Mouse (Mus musculus): ENCODE data around the gene Cenpp. TPM values are rescaled to one million over a fixed set of nuclear protein-coding genes. Genes with fewer than 3 reads are reported as not detected.

The Cenpp gene
- polyA plus RNA-seq, 1 experiment from 2014 or later: 24.7 TPM

- H3K27me3 ChIP-seq (replicated peaks): no peaks in the 10 kb centered on the region
- ATAC-seq: peak; percentile 23; the same call in 1 of the 2 replicates
- no peaks in the 10 kb centered on the region for H3K9me3 ChIP-seq
- H3K4me3 ChIP-seq (replicated peaks): no peak overlapping the region
- H3K9ac ChIP-seq: no peak overlapping the region
- 0 out of 2 replicates have a peak, but pooled peaks cover 10% of the 10 kb centered on the region for H3K36me3 ChIP-seq
- H3K27ac ChIP-seq: no peak overlapping the region
- H3K4me1 ChIP-seq (replicated peaks): peaks cover 7% of the 10 kb centered on the region
- 59% methylated on average over 4 of the region's 4 CpGs for WGBS
- no peak overlapping the region for H3K4me2 ChIP-seq (replicated peaks)
Measured at GRCm38 (mm10) chr13:49430529-49430928, 222.1 kb downstream of the Cenpp start.

GRCm38 (mm10) chr13:49428042-49428675 is 224.4 kb downstream of the Cenpp start:
- 89% methylated on average over 1 of the region's 1 CpGs for WGBS
- Histone ChIP-seq H3K27ac (no peak overlapping the region), H3K4me2 (replicated peaks) (no peak overlapping the region), H3K9ac (no peak overlapping the region), H3K36me3 (0 out of 2 replicates have a peak, but pooled peaks cover 6% of the 10 kb centered on the region), H3K9me3 (no peaks in the 10 kb centered on the region), H3K27me3 (replicated peaks) (no peaks in the 10 kb centered on the region), H3K4me3 (replicated peaks) (no peak overlapping the region), H3K4me1 (replicated peaks) (peaks cover 7% of the 10 kb centered on the region)
- ATAC-seq: no peak

GRCm38 (mm10) chr13:49426736-49427135 is 225.8 kb downstream of the Cenpp start:
- no peak overlapping the region for H3K27ac ChIP-seq
- no peak overlapping the region for H3K4me2 ChIP-seq (replicated peaks)
- 0 out of 2 replicates have a peak, but pooled peaks cover 3% of the 10 kb centered on the region for H3K36me3 ChIP-seq
- ATAC-seq: no peak
- peaks cover 21% of the 10 kb centered on the region for H3K4me1 ChIP-seq (replicated peaks)
- H3K9me3 ChIP-seq: no peaks in the 10 kb centered on the region
- no peak overlapping the region for H3K4me3 ChIP-seq (replicated peaks)
- H3K27me3 ChIP-seq (replicated peaks): no peaks in the 10 kb centered on the region
- no peak overlapping the region for H3K9ac ChIP-seq
- 88% methylated on average over 3 of the region's 3 CpGs for WGBS

GRCm38 (mm10) chr13:49421959-49422358 is 230.6 kb downstream of the Cenpp start:
- Histone ChIP-seq H3K4me2 (replicated peaks) (peak overlapping the region; percentile 83), H3K4me1 (replicated peaks) (peaks cover 17% of the 10 kb centered on the region), H3K4me3 (replicated peaks) (peak overlapping the region; percentile 74), H3K9ac (peak overlapping the region; percentile 63), H3K27ac (no peak overlapping the region), H3K27me3 (replicated peaks) (no peaks in the 10 kb centered on the region), H3K36me3 (no peaks in the 10 kb centered on the region), H3K9me3 (no peaks in the 10 kb centered on the region)
- WGBS: 16% methylated on average over 4 of the region's 4 CpGs
- ATAC-seq: no peak

GRCm38 (mm10) chr13:49421606-49421917 is 231.0 kb downstream of the Cenpp start:
- under 1% methylated on average over 15 of the region's 15 CpGs for WGBS
- peak overlapping the region; percentile 63 for H3K9ac ChIP-seq
- no peaks in the 10 kb centered on the region for H3K27me3 ChIP-seq (replicated peaks)
- H3K4me3 ChIP-seq (replicated peaks): peak overlapping the region; percentile 74
- peaks cover 17% of the 10 kb centered on the region for H3K4me1 ChIP-seq (replicated peaks)
- H3K36me3 ChIP-seq: no peaks in the 10 kb centered on the region
- no peaks in the 10 kb centered on the region for H3K9me3 ChIP-seq
- ATAC-seq: peak; percentile 50
- H3K27ac ChIP-seq: peak overlapping the region; percentile 80
- H3K4me2 ChIP-seq (replicated peaks): peak overlapping the region; percentile 83

- H3K4me3 ChIP-seq (replicated peaks): peak within 1 kb of the TSS; percentile 74
- no peaks in the 10 kb centered on the region for H3K27me3 ChIP-seq (replicated peaks)
- ATAC-seq: peak; percentile 99
- peak within 1 kb of the TSS; percentile 86 for H3K27ac ChIP-seq
- peak within 1 kb of the TSS; percentile 81 for H3K9ac ChIP-seq
- no peaks in the 10 kb centered on the region for H3K36me3 ChIP-seq
- H3K9me3 ChIP-seq: no peaks in the 10 kb centered on the region
- peaks cover 17% of the 10 kb centered on the region for H3K4me1 ChIP-seq (replicated peaks)
- under 1% methylated on average over 69 of the region's 69 CpGs for whole genome bisulfite sequencing
- peak within 1 kb of the TSS; percentile 83 for H3K4me2 ChIP-seq (replicated peaks)
Measured at GRCm38 (mm10) chr13:49420754-49421605, 231.6 kb downstream of the Cenpp start, which contains the start of gene Ippk. Ippk (plus strand) TSS chr13:49421249.

Other genes starting within 250 kb of the Cenpp start
- 19.1 and 19.7 TPM in 2 replicates for gene Ippk, start 231.5 kb downstream of the Cenpp start, polyA plus RNA-seq (2015; fragmentation: Nextera tagmentation; extraction: Ambion mirVana)
- 0.68 and 0.77 TPM in 2 replicates for gene Tes3-ps, start 159.5 kb downstream of the Cenpp start, polyA plus RNA-seq (2015; fragmentation: Nextera tagmentation; extraction: Ambion mirVana)
- 0.84 and 0.92 TPM in 2 replicates for gene Ecm2, start 148.0 kb downstream of the Cenpp start, polyA plus RNA-seq (2015; fragmentation: Nextera tagmentation; extraction: Ambion mirVana)
- gene Aspn, start 108.3 kb downstream of the Cenpp start, polyA plus RNA-seq (2015; fragmentation: Nextera tagmentation; extraction: Ambion mirVana): 21.2 and 25.5 TPM in 2 replicates
- gene Omd, start 70.3 kb downstream of the Cenpp start, polyA plus RNA-seq (2015; fragmentation: Nextera tagmentation; extraction: Ambion mirVana): 0.68 and 0.91 TPM in 2 replicates
- gene Ogn, start 44.7 kb downstream of the Cenpp start, polyA plus RNA-seq (2015; fragmentation: Nextera tagmentation; extraction: Ambion mirVana): 56.4 and 68.3 TPM in 2 replicates
- gene Nol8, start 293 bp upstream of the Cenpp start, polyA plus RNA-seq (2015; fragmentation: Nextera tagmentation; extraction: Ambion mirVana): 14.4 and 17.1 TPM in 2 replicates
- 82.1 and 82.9 TPM in 2 replicates for gene Iars, start 29.3 kb upstream of the Cenpp start, polyA plus RNA-seq (2015; fragmentation: Nextera tagmentation; extraction: Ambion mirVana)
- gene Gm30302, start 146.2 kb upstream of the Cenpp start, polyA plus RNA-seq (2015; fragmentation: Nextera tagmentation; extraction: Ambion mirVana): not detected in 2 replicates

Measured in intestine, embryonic 15.5 days (tissue).